Mouse (Mus musculus) small intestine, adult 2 months (tissue): ENCODE data around the gene Lpp. TPM values are rescaled to one million over a fixed set of nuclear protein-coding genes. Genes with fewer than 3 reads are reported as not detected.

ENCODE experiments used
- H3K27ac ChIP-seq: fragments of 200-500 bp; 2 replicates; pipeline ENCODE4 v1.5.1; 2012; ENCODE audit warnings: low read depth, low read length, control low read depth, inconsistent platforms; ENCODE audit not compliant: insufficient read depth
- H3K27me3 ChIP-seq: fragments of 200-500 bp; 2 replicates; pipeline ENCODE4 v1.6.1; 2012; ENCODE audit warnings: mild to moderate bottlenecking, moderate library complexity, low read length, inconsistent platforms; ENCODE audit not compliant: control insufficient read depth, insufficient read depth
- H3K36me3 ChIP-seq: fragments of 200-500 bp; 2 replicates; pipeline ENCODE4 v1.6.1; 2012; ENCODE audit warnings: mild to moderate bottlenecking, low read length, control low read depth, inconsistent platforms; ENCODE audit not compliant: control insufficient read depth, insufficient read depth
- H3K4me1 ChIP-seq: fragments of 200-500 bp; 2 replicates; pipeline ENCODE4 v1.6.1; 2012; ENCODE audit warnings: low read length, inconsistent platforms, mixed read lengths; ENCODE audit not compliant: control insufficient read depth, insufficient read depth, insufficient read length
- H3K4me3 ChIP-seq: fragments of 200-500 bp; 2 replicates; pipeline ENCODE4 v1.5.1; 2012; ENCODE audit warnings: low read depth, mild to moderate bottlenecking, control low read depth, inconsistent platforms, low read length, moderate library complexity
- CTCF ChIP-seq: fragments of 200-500 bp; IDR thresholded peaks from 2 replicates; pipeline ENCODE4 v1.5.1; 2012; ENCODE audit warnings: low read depth, mild to moderate bottlenecking, control low read depth, inconsistent platforms, low read length, moderate library complexity, mixed read lengths; ENCODE audit not compliant: insufficient replicate concordance, insufficient read length; ENCODE audit errors: extremely low read depth
- POLR2A ChIP-seq: fragments of 200-500 bp; IDR thresholded peaks from 2 replicates; pipeline ENCODE4 v1.6.1; 2012; ENCODE audit warnings: low read depth, mild to moderate bottlenecking, control low read depth, inconsistent platforms, low read length, moderate library complexity
- WGBS: fragments of 180-500 bp; shearing (Covaris S2); methylation state at CpG from one replicate; pipeline ENCODE4 v1.1.7; 2018; 5-methylcytosine and 5-hydroxymethylcytosine counted together
- polyA plus RNA-seq: library from polyadenylated mRNA; depleted of rRNA; stranded (reverse); fragments of >200 nt; gene quantifications from 2 replicates; pipeline ENCODE4 v1.2.3, GENCODE M21; 2012

Lpp gene
- polyA plus RNA-seq, 1 experiment: 23.6 TPM

DNA sequence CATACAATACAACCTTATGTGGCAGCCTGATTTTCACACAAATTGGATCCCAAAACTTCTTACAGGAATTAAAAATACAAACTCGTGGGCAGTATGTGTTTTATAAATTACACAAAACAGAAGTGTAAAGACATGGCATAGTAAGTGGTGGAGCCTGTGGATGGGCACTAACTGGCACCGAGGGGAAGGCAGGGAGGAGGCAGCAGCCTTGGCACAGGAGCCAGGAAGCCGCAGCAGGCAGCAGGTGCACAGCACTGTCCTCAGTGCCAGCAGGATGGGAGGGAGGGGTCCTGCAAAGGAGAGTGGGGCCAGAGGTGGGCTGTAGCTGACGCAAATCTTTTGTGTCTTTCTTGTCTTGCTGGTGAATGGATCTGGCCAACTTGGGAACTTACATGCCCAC is 19.8 kb downstream of the Lpp start:
- WGBS: 30% methylated on average over 4 of the region's 4 CpGs
- no peak for TF ChIP-seq CTCF
- TF ChIP-seq POLR2A: no peak

DNA sequence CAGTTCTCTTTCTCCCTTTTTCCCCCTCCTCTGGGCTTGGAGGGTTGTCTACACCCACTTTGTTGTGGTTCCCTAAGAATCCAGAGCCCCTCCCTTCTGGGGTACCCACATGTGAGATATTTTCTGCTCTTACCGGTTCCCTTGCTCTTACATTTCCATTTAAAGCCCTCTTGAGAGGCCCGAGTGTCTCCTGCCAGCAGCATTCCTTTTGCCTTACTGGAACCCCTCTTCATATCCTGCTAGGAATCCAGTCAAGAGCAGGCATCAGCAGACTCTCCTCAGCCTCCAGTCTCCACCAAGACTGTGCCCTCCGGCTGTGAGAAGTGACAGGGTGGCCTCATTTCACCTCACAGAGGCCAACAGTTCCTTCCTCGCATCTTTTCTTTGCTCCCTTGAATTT is 24.7 kb downstream of the Lpp start:
- Histone ChIP-seq H3K27ac (no peak overlapping the region; the same call in 1 of the 2 replicates), H3K36me3 (0 out of 2 replicates have a peak, but pooled peaks cover 1% of the 10 kb centered on the region), H3K27me3 (no peaks in the 10 kb centered on the region), H3K4me3 (no peak overlapping the region), H3K4me1 (peaks cover 6% of the 10 kb centered on the region)
- TF ChIP-seq CTCF (no peak), POLR2A (no peak)
- WGBS: 73% methylated on average over 4 of the region's 4 CpGs

More for the DNA sequence above, 19.8 kb downstream of the Lpp start:
- Histone ChIP-seq H3K27ac (peak overlapping the region; percentile 44), H3K4me3 (no peak overlapping the region), H3K27me3 (no peaks in the 10 kb centered on the region), H3K4me1 (peaks cover 7% of the 10 kb centered on the region), H3K36me3 (0 out of 2 replicates have a peak, but pooled peaks cover 1% of the 10 kb centered on the region)

DNA sequence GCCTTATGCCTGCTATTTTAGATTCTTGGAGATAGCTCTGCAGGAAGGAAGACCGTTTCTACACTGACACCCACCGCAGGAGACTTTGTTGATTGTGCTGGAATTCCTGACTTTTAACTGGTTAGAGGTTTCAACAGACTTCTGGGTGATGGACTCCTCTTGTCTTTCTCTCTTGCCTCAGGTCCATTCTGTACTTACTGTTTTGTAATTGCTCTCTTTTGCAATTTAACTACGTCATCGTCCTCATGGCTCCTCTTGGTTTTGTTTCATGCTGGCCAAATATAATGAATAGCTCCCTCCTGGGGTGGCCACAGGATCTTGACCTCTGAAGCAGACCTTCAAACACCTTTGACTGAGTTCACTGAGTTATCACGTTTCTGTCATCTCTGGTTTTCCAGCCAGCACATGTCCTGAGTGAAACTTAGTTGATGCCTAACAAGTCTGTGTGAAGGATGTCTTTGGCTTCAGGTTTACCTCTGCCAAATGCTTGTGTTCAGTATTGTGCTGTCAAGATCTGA is 27.4 kb downstream of the Lpp start:
- Histone ChIP-seq H3K27me3 (no peaks in the 10 kb centered on the region), H3K36me3 (no peaks in the 10 kb centered on the region), H3K4me1 (peaks cover 5% of the 10 kb centered on the region; the same call in 1 of the 2 replicates), H3K27ac (no peak overlapping the region), H3K4me3 (no peak overlapping the region)
- TF ChIP-seq POLR2A: no peak
- TF ChIP-seq CTCF: no peak
- 71% methylated on average over 5 of the region's 5 CpGs for WGBS

DNA sequence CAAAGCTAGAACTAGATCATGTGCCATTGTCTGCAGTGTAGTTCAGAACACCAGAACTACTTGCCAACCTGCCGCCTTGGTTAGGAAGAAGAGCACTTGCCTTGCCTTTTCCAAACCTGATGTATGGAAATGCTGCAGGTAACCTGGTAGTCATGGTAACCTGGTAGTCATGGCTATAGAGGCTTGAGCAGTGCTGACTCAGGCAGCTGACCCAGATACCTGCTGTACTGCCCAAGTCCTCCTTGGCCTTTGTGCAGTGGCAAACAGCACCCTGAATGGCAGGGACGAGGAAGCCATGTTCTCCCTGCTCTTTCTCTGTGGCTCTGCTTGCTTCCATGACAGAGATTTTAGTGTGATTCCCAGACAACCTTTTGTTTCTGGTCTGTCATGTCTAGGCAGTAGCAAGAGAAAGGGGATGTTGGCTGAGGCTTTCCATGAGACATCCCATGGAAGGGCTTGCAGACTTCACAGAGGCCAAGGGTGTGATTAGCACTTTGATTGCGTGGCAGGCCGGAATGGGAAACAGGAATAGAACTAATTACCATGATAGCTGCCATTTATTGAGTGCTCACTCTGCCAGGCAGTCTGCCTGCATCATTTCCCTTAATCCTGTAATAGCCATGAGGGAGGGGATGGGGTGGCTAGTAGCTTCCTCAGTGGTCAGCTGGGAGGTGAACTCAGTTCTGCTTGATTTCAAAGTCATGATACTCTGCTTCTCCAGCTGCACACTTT is 28.5 kb downstream of the Lpp start:
- TF ChIP-seq POLR2A (no peak), CTCF (no peak)

DNA sequence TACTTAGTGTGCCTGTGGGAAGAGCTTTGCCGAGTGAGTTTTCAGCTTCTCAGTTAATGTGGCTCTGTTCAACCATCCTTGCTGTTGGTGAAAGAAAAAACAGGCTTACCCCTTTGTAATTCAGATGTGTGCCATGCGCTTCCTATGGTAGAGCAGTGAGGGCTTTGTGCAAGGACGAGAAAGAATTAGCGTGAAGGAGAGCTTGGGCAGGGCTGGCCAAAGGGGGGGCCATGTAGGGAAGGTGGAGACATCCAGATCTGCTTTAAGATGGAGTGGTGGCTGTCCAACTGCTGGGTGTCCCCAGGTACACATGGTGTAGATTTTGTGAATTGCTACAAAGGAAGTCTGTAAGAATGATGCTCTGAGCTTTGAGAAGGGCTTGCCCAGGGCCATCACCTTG is 29.9 kb downstream of the Lpp start:
- no peaks in the 10 kb centered on the region for H3K27me3 ChIP-seq
- WGBS: 90% methylated on average over 4 of the region's 4 CpGs
- no peak overlapping the region for H3K4me3 ChIP-seq
- no peaks in the 10 kb centered on the region for H3K36me3 ChIP-seq
- H3K27ac ChIP-seq: no peak overlapping the region
- TF ChIP-seq CTCF: no peak
- no peak for TF ChIP-seq POLR2A
- H3K4me1 ChIP-seq: peaks cover 5% of the 10 kb centered on the region; the same call in 1 of the 2 replicates

More for the DNA sequence above, 28.5 kb downstream of the Lpp start:
- H3K4me1 ChIP-seq: peaks cover 5% of the 10 kb centered on the region; the same call in 1 of the 2 replicates
- H3K27ac ChIP-seq: no peak overlapping the region
- no peaks in the 10 kb centered on the region for H3K27me3 ChIP-seq
- no peak overlapping the region for H3K4me3 ChIP-seq
- 84% methylated on average over 4 of the region's 4 CpGs for WGBS
- no peaks in the 10 kb centered on the region for H3K36me3 ChIP-seq

DNA sequence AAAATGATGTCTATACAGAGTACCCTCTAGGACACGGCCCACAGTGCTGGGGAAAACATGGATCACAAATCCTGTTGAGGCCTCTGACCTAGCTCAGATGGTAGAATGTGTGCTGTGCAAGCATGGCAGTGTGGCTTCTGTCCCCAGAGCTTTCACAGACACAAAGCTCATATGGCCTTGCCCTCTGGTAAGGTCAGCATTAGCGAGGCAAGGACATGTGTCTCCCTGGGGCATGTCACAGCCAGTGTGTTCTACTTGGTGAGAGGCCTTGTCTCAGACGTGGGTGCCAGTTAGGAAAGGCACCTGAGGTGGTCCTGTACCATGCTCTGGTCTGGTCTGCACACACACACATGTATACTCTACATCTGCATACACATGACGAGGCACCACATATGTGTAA is 30.4 kb downstream of the Lpp start:
- WGBS: 86% methylated on average over 4 of the region's 4 CpGs
- TF ChIP-seq POLR2A: no peak
- no peak for TF ChIP-seq CTCF
- peaks cover 7% of the 10 kb centered on the region; the same call in 1 of the 2 replicates for H3K4me1 ChIP-seq
- H3K27ac ChIP-seq: no peak overlapping the region
- no peaks in the 10 kb centered on the region for H3K36me3 ChIP-seq
- no peak overlapping the region for H3K4me3 ChIP-seq
- H3K27me3 ChIP-seq: no peaks in the 10 kb centered on the region

DNA sequence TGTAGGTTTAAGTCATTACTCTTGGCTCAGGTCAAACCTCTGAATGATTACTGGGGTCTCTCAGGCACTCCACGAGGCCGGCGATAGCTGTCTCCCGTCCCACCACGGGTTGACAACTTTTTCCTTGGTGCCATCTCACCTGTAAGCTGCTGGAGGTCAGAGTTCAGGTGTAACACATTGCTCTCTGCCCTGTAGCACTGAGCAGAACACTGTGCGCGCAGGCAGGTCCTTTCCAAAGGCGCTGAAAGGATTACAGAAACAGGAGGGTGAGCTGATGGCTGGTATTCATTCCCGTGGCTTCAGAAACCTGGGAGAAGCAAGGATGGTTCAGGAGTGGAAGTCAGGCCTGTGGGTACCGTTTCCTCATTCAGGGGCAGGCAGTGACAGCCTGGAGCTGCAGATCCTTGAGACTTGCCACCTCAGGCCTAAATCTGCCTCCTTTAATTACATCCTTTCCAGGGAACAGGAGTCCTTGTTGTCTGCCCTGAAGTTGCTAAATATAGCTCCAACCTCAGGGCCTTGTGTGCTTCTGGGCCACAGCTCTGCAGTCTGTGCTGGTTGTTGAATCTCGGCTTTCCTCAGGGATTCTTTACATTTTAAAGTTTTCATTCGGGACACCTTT is 31.2 kb downstream of the Lpp start:
- Histone ChIP-seq H3K4me1 (peaks cover 7% of the 10 kb centered on the region; the same call in 1 of the 2 replicates), H3K27ac (no peak overlapping the region), H3K4me3 (no peak overlapping the region), H3K27me3 (no peaks in the 10 kb centered on the region), H3K36me3 (no peaks in the 10 kb centered on the region)
- TF ChIP-seq CTCF (no peak), POLR2A (no peak)
- WGBS: 67% methylated on average over 12 of the region's 12 CpGs
